Comparison of ENCODE assay signal across 8 mouse cellular contexts in genomic region chr7:144055702-144056531, GRCm38 (mm10). TPM values are rescaled to one million over a fixed set of nuclear protein-coding genes. Genes with fewer than 3 reads are reported as not detected.
A peak's percentile ranks its signal among the peaks of the same experiment; 100 is the strongest.
DNase-seq lines count a peak whose midpoint lies in the region; ATAC-seq and TF ChIP-seq lines count a peak whose summit lies in the region.

No protein-coding gene starts in this region.

- H3K4me2 ChIP-seq in heart, embryonic 11.5 days, result no peak overlapping the region

- intact Hi-C loops in heart, adult 2 months (cut with DNase I), result no loop called here

- TF ChIP-seq EP300 in heart, adult 2 months (IDR thresholded peaks at IDR 0.05; ENCODE audit: insufficient read depth, low read depth, low read length), result no peak

- WGBS in heart, adult 2 months, result 46% methylated on average over 7 of the region's 7 CpGs
- 62% methylated on average over 7 of the region's 7 CpGs for WGBS in heart, embryonic 11.5 days (ENCODE audit: insufficient replicate concordance)
- 63% methylated on average over 7 of the region's 7 CpGs for WGBS in thymus, adult 2 months

- no peaks in the 10 kb centered on the region for H3K9me3 ChIP-seq in heart, embryonic 11.5 days (replicated peaks; ENCODE audit: control insufficient read depth, low read length)

- H3K27me3 ChIP-seq in heart, adult 2 months (ENCODE audit: control insufficient read depth, insufficient read depth, low read length), result no peaks in the 10 kb centered on the region
- H3K27me3 ChIP-seq in heart, embryonic 11.5 days (ENCODE audit: control insufficient read depth, insufficient read depth, low read length), result no peaks in the 10 kb centered on the region
- no peaks in the 10 kb centered on the region for H3K27me3 ChIP-seq in thymus, adult 2 months (ENCODE audit: control insufficient read depth, insufficient read depth, low read length)

- peak in 1 of 2 experiments; percentile 7 for DNase-seq in heart, adult 2 months
- peak; percentile 7 for DNase-seq in thymus, adult 2 months
- no peak for DNase-seq in thymus, postnatal 10 days (ENCODE audit: low spot score in 2 of 2)
- peak; percentile 38 for DNase-seq in heart, postnatal 4 days
- no peak for DNase-seq in urinary bladder, postnatal 4 days (ENCODE audit: low spot score in 2 of 2)
- no peak for DNase-seq in cerebellum, adult 8-10 months

- no peaks in the 10 kb centered on the region for H3K79me2 ChIP-seq in heart, adult 2 months (replicated peaks; ENCODE audit: control insufficient read depth, insufficient read depth, low read length)

- TF ChIP-seq POLR2A in heart, adult 2 months (IDR thresholded peaks at IDR 0.05; ENCODE audit: insufficient read depth, low read depth, low read length), result no peak
- TF ChIP-seq POLR2A in thymus, adult 2 months (IDR thresholded peaks at IDR 0.05; ENCODE audit: control insufficient read depth, extremely low read depth, insufficient read depth, low read length, poor library complexity), result no peak

- no peaks in the 10 kb centered on the region for H3K36me3 ChIP-seq in heart, adult 2 months (ENCODE audit: control insufficient read depth, insufficient read depth, low read length)
- no peaks in the 10 kb centered on the region for H3K36me3 ChIP-seq in heart, embryonic 11.5 days (ENCODE audit: control insufficient read depth, insufficient read depth, low read length)
- H3K36me3 ChIP-seq in thymus, adult 2 months (ENCODE audit: control insufficient read depth, insufficient read depth, low read length), result no peaks in the 10 kb centered on the region

- no peaks in the 10 kb centered on the region for H3K4me1 ChIP-seq in heart, adult 2 months (ENCODE audit: control insufficient read depth, insufficient read depth, low read length)
- H3K4me1 ChIP-seq in heart, embryonic 11.5 days (ENCODE audit: control insufficient read depth, insufficient read depth, low read length), result peaks cover 7% of the 10 kb centered on the region
- no peaks in the 10 kb centered on the region for H3K4me1 ChIP-seq in thymus, adult 2 months (replicated peaks; ENCODE audit: control insufficient read depth, insufficient read depth, low read length)

- no peak overlapping the region for H3K9ac ChIP-seq in heart, adult 2 months (ENCODE audit: low read depth, low read length)
- no peak overlapping the region for H3K9ac ChIP-seq in heart, embryonic 11.5 days (ENCODE audit: low read depth, low read length)

- H3K4me3 ChIP-seq in heart, adult 2 months, result no peak overlapping the region
- H3K4me3 ChIP-seq in heart, embryonic 11.5 days (ENCODE audit: low read depth, low read length), result no peak overlapping the region
- H3K4me3 ChIP-seq in thymus, adult 2 months (ENCODE audit: control insufficient read depth, insufficient read depth, low read length), result no peak overlapping the region

- no peak for ATAC-seq in heart, embryonic 11.5 days (replicated peaks; ENCODE audit: insufficient number of reproducible peaks, low FRiP score, low TSS enrichment)
- ATAC-seq in megakaryocyte progenitor cell, adult 5-6 weeks (replicated peaks; ENCODE audit: poor library complexity), result peak; percentile 76

- TF ChIP-seq CTCF in heart, adult 2 months (IDR thresholded peaks at IDR 0.05), result peak; percentile 77
- no peak for TF ChIP-seq CTCF in thymus, adult 2 months (IDR thresholded peaks at IDR 0.05; ENCODE audit: borderline replicate concordance, control insufficient read depth, extremely low read depth, insufficient read depth, low read length, poor library complexity)

- H3K27ac ChIP-seq in heart, adult 2 months, result no peak overlapping the region
- H3K27ac ChIP-seq in heart, embryonic 11.5 days (ENCODE audit: low read depth, low read length), result no peak overlapping the region
- no peak overlapping the region for H3K27ac ChIP-seq in thymus, adult 2 months (ENCODE audit: control insufficient read depth, insufficient read depth, low read length)

RNA-seq across cellular contexts. Expression of gene Shank2, which starts 54.2 kb away (rescaled TPM):
- total RNA-seq in heart, adult 2 months (2021), result under 1 TPM; 0.31 to 0.41 TPM
- polyA plus RNA-seq in heart, adult 2 months (2012; rRNA removed), result 0.15 and 0.55 TPM in 2 replicates
- 0.20 and 0.40 TPM in 2 replicates for polyA plus RNA-seq in heart, embryonic 11.5 days (2014; fragmentation: Nextera tagmentation; extraction: Ambion mirVana)
- polyA plus RNA-seq in thymus, adult 2 months (2012; rRNA removed), result 1.8 and 2.8 TPM in 2 replicates
- total RNA-seq in heart, postnatal 4 days (2021), result under 1 TPM; 0.88 to 0.97 TPM
- not detected in 2 replicates for total RNA-seq in megakaryocyte progenitor cell, adult 5-6 weeks (2015)
- not detected in 2 replicates for total RNA-seq in megakaryocyte progenitor cell, adult 5-6 weeks (2017)

Comparison
In these comparisons a context has a peak if more than half of its experiments do, and no peak if none do; other contexts are left out.
1. DNase-seq: peak in thymus, adult 2 months (single experiment) and heart, postnatal 4 days (single experiment); none in thymus, postnatal 10 days (0 of 2), urinary bladder, postnatal 4 days (0 of 2) and cerebellum, adult 8-10 months (single experiment).